Mouse (Mus musculus) ES-CJ7 (cell line): ENCODE data around the gene Sdk2.

ENCODE experiments used
- DNase-seq: peaks from one replicate; pipeline ENCODE4 v3.0.0; 2011; ENCODE audit warnings: low read depth, low spot score

Gene Sdk2

DNA sequence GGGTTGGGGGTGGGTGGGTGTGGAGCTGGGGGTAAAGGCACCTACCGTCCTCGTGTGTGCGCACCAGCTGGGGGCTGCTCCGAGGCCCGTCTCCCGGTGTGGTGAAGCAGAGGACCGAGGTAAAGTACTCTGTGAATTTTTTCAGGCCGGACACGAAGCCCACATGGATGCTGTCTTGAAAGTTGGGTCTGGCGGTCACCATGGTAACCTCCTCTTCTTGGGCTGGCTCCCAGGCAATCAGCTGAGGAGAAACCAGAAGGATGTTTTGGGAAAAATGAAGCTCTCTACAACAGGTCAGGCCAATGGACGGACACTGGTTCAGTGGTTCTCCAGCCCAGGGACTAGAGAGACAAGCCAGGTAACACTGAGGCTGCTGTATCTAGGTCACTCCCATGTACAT lies 224.0 kb downstream of the Sdk2 start:
- DNase-seq: no peak

DNA sequence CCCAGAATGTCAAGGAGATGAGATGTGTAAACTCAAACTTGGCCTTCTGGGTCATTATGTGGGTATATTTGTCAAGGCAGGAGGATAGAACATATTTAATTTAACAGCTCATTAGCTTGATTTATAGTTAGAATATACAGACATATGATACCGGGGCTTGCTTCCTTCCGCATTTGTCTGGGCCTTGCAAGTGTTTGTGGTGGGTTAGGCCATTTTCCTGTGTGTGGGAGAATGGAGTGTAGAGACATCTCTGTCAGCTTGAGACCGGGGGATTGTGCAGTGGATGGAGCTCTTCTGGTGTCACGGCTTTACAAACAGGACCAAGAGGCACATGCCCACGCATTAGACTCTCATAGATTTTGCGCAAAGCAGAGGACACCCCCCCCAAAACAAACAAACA lies 235.2 kb downstream of the Sdk2 start:
- no peak for DNase-seq

- no peak for DNase-seq
These were observed 238.7 kb downstream of the Sdk2 start for GRCm38 (mm10) chr11:113828081-113828554.

DNA sequence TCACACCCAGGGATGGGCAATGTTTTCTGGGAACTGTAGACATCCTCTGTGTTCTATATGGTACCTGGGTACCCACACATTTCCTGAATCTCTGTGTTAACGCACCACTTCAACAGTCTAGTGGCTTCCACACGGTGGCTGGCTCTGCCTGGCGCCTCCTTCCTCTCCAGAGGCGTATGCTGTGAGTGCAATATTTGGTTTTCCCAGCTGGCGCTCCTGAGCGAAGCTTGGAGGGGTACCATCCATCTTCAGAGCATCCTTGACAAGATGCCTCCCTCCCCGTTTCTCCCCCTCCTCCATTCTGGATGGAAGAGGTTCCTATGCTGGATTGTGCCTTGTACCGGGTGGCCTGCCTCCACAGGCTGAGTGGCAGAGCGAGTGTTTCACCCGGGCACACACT lies 246.8 kb downstream of the Sdk2 start:
- DNase-seq: no peak

DNA sequence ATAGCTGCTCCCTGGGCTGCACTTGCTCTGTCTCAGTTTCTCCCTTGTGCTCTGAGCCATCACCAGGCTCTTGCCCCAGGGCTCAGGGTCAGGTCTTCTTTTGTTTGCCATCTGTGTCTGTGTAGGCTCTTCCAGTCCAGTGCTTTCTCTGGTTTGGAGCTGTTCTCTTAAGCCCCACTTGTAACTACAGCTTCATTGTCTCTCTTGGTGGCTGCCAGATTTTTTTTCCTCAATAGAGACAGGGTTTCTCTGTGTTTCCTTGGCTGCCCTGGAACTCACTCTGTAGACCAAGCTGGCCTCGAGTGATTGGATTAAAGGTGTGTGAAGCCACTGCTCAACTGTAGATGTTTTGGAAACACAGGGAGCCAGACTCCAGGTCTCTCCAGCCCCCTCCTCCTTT lies 247.8 kb downstream of the Sdk2 start:
- DNase-seq: no peak

GRCm38 (mm10) chr11:113816971-113817548 lies 249.8 kb downstream of the Sdk2 start:
- DNase-seq: no peak

- DNase-seq: no peak
These were observed 250.4 kb downstream of the Sdk2 start for GRCm38 (mm10) chr11:113816439-113816838.

DNA sequence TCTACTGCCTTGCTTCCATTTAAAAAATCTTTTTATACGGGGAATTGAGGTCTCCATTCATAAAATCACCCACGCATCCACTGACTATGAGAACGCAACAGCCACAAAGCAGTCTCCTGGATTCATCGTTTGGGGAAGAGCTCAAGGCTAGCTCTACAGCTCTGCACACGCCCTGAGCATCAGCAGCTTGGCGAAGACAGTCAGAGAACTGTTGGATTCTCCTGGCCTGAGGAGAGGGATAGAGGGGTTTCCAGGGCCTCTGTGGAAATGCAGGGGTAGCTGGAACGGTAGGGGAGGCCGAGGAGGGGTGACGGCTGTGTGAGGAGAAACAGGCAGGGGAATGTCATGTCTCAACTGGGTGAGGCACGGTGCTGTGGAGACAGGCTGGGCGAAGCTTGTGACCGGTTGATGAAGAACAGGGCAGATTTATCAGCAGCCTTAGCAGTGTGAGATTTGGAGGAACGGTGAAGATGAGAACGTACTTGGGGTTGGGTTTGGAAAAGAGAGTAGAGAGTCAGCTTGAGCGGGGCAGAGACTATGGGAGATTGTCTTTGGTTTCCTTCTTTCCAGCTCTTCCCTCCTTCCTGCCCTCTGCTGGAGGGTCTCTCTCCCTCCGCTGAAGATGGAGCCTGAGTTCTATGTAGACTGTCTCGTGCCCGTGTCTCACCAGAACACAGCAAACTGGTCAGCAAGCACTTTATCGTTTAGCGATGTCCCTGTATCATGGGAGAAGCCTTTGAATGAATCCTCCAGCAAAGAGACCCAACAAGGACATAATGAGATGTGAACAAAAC lies 255.1 kb downstream of the Sdk2 start:
- DNase-seq: peak; percentile 49

DNA sequence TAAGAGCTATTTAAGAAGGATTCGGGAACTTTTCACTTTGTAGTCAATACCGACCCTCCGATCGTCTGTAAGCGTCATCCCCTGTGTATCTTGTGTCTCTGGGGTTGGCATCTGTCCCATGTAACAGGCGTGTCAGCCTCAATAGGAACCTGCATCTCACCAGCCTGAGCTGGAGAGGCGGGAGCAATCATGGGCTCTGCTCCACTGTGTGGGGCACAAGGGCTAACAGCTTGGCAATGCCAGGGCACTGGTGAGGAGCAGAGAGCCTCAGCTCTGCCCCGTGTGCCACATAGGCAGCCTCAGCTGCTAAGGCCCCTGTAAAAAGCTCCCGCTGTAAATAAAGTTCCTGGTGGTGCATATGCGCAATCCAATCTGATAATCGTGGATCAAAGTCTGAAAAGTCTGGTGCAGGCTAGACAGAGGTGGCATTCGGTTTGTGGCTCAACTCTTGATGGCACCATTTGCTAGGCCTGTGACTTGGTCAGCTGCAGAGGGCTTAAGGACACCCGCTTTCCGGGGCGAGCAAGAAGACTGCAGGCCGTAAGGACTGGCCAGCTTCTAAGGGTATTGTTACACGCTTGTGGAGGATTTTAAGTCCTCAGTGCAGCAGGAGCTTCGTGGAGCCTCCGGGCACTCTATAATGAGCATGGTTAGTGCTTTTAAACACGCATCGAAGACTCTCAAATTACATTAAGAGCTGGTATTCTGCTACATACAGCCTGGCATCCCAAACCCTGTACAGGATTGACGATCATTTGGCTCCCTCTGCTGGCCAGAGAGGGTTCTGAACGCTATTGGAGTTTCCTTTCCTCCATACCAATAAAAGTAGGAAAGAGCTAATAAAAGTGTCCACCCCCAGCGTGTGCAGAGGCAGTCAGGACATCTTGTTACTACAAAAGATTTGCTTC lies 256.0 kb downstream of the Sdk2 start:
- peak; percentile 79 for DNase-seq

DNA sequence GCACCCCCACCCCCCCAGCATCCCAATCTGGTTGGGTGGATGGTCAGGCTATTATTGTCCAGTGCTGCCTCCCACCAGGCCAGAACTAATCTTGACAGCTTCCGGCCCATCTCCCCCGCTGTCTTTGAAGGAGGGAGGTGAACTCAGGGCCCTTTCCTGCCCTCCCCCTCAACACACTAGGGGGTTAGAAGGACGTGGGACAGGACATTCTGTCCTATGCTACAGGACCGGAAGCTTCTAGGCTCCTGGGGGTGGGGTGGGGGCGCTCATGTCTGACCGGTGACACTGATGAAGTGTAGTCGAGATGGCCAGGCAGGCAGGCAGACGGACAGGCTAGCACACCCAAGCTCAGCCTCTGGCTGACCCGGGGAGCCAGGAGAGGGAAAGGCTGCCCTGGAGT lies 259.8 kb downstream of the Sdk2 start:
- DNase-seq: no peak

- no peak for DNase-seq
These were observed 260.3 kb downstream of the Sdk2 start for GRCm38 (mm10) chr11:113806382-113807077.

DNA sequence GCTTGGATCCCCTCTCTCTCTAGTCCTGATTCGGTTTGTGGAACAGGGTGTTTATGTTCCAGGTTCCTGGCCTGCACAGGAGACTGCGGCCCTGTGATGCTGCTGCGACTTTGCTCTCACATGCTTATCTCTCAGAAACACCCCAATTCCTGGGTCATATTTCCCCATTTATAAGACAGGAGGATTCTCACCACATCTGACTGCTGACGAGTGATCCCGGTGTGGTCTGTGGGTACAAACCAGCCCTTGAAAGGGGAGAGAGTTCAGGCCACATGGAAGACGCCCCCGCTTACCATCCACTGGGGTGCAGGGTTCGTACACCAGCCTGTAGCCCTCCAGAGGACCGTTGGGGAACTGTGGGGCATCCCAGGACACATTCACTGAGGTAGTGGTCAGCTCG lies 260.9 kb downstream of the Sdk2 start:
- no peak for DNase-seq

DNA sequence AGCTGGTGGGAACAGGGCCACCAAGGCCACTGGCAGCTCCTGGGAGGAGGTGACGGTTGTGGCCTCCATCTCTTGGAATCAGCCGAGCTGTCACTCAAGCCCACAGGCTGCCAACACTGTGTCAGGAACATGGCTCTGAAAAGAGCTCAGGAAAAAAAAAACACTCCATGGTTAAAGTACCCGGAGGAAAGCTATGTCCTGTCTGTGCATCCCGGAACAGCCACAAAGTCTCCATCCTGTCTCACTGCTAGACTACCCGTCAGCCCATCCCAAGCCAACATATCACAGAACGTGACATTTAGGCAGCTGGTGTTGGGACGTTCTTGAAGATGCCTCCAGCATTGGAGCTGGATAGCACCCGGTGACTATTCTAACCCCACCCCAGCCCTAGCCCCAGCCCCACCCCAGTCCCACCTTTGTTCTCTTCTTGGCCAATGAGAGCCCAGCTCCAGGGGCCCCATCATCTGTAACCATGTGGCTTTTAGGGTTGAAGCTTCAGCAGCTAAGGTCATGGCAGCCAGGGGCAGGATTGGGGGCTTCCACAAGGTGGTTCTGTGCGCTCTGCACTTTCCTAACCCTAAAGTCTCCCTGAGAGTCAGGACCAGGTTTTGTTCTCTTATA lies 263.4 kb downstream of the Sdk2 start:
- DNase-seq: peak; percentile 79

- no peak for DNase-seq
These were observed 264.4 kb downstream of the Sdk2 start for GRCm38 (mm10) chr11:113802456-113802855.

DNA sequence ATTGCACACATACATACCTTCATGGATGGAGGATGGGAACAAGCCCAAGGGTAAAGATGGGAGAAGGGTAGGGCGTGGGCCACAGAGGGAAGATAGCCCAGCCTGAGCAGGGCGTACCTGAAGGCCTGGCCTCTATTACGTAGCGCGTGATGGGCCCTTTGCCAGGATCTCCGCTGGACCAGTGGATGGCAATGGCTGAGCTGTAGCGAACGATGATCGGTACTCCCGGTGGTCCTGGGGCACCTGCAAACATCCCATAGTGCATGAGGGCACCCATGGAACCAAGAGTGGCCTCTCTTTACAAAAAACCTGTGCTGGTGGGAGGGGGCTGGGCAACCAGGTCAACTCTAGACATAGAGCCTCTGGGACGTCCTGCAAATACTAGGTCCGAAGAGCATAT lies 266.8 kb downstream of the Sdk2 start:
- DNase-seq: no peak

DNA sequence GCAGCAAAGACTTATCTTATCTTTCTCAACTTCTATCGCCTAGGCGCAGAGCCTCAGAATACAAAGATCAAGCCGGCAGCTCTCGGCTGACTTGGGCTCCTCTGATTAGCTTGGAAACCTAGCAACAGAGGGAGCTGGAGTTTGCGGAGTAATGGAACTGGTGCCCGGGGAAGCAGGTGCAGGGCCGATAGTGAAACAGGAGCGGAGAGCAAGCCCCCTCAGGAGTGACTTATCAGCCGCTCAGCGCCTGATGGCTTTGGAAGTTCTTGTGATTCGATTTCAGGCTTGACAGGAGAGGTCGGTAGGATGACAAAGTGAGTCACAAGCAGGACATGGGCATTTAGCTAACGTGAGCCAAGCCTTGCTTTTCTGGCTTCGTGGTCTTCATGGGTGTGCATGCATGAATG lies 267.8 kb downstream of the Sdk2 start:
- DNase-seq: no peak

GRCm38 (mm10) chr11:113798011-113798410 lies 268.8 kb downstream of the Sdk2 start:
- DNase-seq: no peak

GRCm38 (mm10) chr11:113797014-113797983 lies 269.5 kb downstream of the Sdk2 start:
- DNase-seq: no peak

DNA sequence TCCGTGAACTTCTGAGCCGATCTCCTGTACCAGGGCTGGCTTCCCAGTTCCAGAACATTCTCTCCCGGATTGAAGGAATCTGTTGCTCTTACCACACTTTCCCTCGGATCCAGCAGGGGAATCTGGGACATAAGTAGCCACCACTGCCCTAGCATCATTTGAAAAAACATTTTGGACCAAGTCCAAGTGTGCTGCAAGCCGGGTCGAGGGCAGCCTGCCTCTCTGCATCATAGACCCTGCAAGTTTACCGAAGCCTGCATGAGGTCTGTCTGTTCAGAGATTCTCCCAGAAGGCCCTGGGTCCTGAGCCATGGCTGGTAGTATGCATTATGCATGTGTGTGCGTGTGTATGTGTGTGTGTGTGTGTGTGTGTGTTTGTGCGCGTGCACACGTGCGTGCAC lies 271.0 kb downstream of the Sdk2 start:
- DNase-seq: no peak
